Mouse (Mus musculus): ENCODE measurements around the gene Smoc1. TPM values are rescaled to one million over a fixed set of nuclear protein-coding genes. Genes with fewer than 3 reads are reported as not detected.

The Smoc1 gene
- total RNA-seq, 4 experiments from 2014 or later, result 5.1 to 6.7 (median 5.6) TPM

DNA sequence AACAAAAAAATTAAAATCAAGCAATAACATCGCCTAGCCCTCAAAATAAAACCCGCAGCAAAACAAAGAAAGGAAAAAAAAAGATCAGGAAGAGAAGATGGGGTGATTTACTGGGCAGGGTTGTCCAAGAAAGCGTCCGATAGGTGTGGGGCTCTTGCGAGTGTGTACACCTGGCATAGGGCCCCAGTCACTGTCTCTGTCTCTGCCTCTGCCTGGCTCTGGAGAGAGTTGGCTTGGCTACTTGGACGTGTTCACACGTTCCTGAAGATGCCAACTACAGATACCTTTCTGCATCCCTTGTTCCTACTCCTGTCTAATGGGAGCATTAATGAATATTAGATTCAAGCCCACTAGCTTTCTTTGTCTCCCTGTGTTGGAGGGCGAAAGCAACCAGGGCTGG is 140.0 kb downstream of the Smoc1 start:
- no peak for DNase-seq (ENCODE audit: low spot score)

DNA sequence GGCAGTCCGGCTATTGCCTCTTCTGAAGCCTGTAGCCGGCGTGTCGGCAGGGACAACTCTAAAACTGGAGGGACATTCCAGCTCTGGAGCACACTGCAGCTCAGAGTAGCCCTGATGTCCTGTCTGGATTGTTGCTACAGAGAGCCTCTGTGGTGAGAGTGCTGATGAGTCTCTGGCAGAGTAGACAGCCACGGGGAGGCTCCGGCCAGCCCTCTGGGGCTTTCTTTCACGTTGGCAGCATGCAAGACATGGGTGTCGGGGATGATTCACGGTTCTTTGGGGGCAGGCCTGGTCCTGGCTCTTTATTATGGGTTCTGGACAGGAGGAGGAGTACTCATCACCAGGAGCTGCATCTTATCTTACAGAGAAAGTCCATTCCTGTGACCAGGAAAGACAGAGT is 140.5 kb downstream of the Smoc1 start:
- DNase-seq (ENCODE audit: low spot score), result no peak

- DNase-seq (ENCODE audit: low spot score), result no peak
Observed at GRCm38 (mm10) chr12:81168031-81168430, 141.4 kb downstream of the Smoc1 start.

- DNase-seq (ENCODE audit: low spot score), result no peak
Observed at GRCm38 (mm10) chr12:81168494-81168893, 141.9 kb downstream of the Smoc1 start.

- DNase-seq (ENCODE audit: low spot score), result no peak
Observed at GRCm38 (mm10) chr12:81170076-81170475, 143.5 kb downstream of the Smoc1 start.

DNA sequence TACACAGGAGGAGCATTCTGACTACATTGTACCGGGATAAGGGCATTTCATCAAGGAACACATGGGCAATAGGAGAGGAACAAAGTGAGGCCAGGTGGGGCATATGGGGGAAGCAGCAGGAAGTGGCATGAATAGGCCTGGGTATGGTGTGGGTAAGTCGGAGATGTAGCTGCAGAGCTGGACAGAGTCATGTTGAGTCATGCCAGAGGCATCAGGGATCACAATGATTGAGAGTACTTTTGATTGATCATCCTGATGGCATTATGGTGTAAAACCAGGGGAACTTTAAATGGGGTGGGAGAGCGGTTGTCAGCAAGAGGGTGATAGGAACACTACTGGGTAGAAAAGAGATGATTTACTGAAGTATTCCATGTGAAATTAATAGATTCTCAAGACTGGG is 146.4 kb downstream of the Smoc1 start:
- DNase-seq (ENCODE audit: low spot score), result no peak

DNA sequence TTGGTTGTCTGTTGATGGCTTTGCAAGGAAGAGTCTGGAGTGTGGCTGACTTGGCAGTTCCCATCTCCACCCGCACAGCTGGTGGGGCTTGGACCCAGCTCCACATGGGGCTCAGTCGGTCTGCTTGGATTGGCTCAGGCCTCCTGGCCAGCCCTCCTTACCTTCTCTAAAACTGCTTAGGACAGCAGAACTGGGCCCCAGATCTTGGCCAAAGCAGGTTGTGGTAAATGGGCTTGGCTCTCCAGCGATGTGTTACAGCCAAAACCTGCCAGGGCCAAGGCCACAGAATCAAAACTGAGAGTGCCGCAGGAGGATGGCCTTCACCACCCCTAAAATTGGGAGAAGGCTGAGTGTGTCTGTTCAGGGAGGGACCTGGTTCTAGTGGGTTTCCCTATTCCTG is 147.3 kb downstream of the Smoc1 start:
- DNase-seq (ENCODE audit: low spot score), result no peak

- no peak for DNase-seq (ENCODE audit: low spot score)
Observed at GRCm38 (mm10) chr12:81175252-81175651, 148.6 kb downstream of the Smoc1 start.

- DNase-seq (ENCODE audit: low spot score), result peak; percentile 35
Observed at GRCm38 (mm10) chr12:81182073-81182472, 155.5 kb downstream of the Smoc1 start.

DNA sequence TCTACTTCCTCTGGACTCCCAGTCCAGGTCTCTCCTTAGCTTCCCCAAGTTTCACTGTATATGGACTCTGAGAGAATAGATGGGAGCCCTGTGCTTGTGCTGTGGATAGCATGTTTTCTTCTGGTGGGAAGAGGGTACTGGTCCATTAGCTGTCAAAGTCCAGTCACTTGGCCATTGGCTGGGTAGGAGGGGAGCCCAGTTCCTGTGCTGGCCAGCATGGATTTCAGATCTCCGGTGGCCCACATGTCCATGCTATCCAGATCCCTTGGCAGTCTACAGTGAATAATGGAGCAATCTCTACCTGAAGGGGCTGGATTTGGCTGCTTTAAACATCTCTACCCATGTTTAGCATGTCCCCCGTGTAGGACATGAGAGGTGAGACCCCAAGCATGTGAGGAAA is 158.4 kb downstream of the Smoc1 start:
- no peak for DNase-seq (ENCODE audit: low spot score)

- DNase-seq (ENCODE audit: low spot score), result no peak
Observed at GRCm38 (mm10) chr12:81186081-81186480, 159.5 kb downstream of the Smoc1 start.

- DNase-seq (ENCODE audit: low spot score), result no peak
Observed at GRCm38 (mm10) chr12:81186668-81187067, 160.1 kb downstream of the Smoc1 start.

DNA sequence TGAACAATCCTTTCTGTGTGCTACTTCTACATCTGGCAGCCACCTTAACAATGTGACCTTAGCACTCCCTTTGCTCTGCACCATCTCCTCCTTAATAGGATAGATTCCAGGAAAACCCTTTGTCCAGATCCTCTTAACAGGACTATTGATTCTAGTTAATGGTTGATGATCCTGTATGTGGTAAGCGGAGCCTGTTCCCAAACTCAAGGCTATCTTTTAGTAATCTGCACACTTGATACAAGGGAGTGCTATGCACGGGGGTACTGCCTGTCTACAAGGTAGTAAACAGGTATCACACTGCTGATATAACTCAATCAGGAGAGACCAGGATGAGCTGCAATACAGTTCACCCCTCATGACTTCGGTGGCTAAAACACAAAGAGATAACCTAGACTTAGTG is 161.8 kb downstream of the Smoc1 start:
- no peak for DNase-seq (ENCODE audit: low spot score)

GRCm38 (mm10) chr12:81188996-81189395 is 162.4 kb downstream of the Smoc1 start:
- no peak for DNase-seq (ENCODE audit: low spot score)

- DNase-seq (ENCODE audit: low spot score), result no peak
Observed at GRCm38 (mm10) chr12:81189636-81190035, 163.0 kb downstream of the Smoc1 start.

DNA sequence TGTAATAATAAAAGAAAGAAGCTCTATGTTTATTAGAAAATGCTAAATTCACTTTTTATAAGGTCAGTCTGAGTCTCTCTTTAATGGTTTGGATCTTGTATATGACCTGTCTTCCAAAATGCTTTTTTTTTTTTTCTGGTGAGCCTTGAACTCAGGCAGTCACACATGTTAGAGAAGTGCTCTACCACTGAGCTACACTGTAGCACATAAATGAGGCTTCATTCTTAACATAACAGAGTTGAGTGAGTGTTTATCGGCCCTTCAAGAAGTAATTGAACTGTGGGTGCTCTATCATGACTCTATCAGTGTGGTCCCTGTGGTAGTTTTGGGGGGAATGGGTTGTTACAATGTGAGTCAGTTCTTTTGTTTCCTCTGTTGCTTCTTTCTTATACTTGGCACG is 167.4 kb downstream of the Smoc1 start:
- no peak for DNase-seq (ENCODE audit: low spot score)

DNA sequence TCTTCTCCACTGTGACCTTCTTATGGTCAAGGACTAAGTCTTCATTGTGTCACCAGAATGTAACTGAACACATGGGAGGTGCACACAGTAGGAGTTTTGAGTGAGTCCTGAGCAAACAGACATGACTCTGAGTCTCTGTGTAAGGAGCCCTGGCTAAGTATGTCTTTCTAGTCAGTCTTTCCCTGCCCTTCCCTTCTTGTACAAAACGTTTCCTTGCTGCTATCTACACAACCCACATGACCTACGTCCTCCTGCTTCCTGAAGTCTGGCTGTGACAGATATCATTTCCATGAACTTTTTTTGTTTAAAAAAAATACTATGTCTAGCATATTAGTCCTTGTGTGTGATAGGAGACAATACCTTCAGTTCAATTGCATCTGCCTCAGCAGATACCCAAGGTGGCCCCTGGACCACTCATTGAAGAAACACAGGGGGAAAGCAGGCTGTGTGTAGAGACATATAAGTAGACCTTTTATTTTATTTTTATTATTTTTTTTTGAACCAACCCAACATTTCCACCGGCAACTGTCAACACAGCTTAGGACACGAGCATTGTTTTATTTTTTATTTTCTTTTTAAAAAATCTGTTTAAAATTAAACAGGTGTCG is 171.0 kb downstream of the Smoc1 start:
- no peak for DNase-seq (ENCODE audit: low spot score)

DNA sequence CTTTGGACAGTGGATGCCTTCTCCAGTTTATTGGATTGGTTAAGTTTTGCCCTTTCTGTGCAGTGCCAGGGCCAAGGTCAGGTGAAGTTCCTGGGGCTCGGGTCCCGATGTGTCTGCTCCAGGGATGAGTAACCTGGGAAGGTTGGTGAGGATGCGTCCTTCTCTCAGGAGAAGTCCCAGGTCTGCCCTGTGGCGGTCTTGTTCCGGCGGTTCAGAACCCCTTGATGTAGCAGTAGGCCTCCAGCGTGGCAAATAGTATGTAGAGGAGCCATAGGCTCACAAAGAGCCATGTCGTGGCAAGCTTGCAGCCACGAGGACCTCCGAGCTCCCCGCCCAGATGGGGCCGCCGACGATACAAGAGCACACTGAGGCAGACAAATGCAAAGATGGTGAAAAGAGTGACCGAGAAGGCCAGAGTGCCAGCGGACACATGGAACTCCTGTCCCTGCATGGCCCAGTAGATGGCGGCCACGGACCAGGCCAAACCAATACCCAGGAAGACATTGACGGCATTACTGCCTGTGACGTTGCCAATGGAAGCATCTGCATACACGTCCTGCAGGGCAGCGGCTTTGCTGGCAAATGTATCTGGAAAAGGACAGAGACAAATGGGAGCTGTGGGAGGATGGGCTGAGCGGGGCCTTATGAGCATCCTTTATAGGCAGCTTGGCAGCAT is 172.8 kb downstream of the Smoc1 start:
- DNase-seq (ENCODE audit: low spot score), result peak; percentile 16

DNA sequence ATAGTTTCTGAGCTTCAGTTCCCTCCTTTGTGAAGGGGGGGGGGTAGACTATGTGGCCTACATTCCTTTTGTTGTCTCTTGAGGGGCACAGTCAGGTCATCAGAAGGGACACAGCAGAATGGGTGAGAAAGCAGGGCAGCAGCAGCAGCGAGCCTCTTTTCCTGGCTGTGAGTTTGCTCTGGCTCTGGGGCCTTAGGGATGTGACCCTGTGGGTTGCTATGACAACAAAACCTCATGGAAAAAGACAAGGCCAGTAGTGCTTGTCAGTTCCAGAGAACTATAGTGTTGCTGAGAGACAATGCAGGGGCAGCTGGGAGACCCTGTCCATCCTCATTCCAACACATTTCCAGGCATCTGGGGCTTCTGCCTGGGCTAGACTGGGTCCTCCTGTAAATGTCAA is 176.6 kb downstream of the Smoc1 start:
- no peak for DNase-seq (ENCODE audit: low spot score)

- no peak for DNase-seq (ENCODE audit: low spot score)
Observed at GRCm38 (mm10) chr12:81205619-81206560, 179.3 kb downstream of the Smoc1 start.

- DNase-seq (ENCODE audit: low spot score), result no peak
Observed at GRCm38 (mm10) chr12:81208559-81208958, 182.0 kb downstream of the Smoc1 start.

- no peak for DNase-seq (ENCODE audit: low spot score)
Observed at GRCm38 (mm10) chr12:81219339-81219738, 192.7 kb downstream of the Smoc1 start.

DNA sequence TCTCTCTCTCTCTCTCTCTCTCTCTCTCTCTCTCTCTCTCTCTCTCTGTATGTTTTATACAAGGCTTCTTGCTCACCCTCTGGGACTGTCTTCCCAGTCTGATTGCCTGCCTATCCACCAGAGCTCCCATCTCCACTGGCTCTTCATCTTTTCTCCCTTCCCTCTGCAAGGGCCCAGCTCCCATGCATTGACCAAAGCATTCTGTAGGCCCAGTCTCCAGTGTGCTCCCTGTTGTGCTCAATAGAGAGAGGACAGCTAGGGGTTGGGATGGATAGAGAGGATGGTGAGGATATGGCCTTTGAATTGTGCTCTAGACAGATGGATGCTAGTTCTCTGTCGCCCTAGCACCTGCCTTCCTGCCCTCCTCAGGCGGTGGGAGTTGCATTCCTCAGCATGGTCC is 196.7 kb downstream of the Smoc1 start:
- DNase-seq (ENCODE audit: low spot score), result no peak

Measured in heart, adult 8-10 months (tissue).